Mouse (Mus musculus) lung, embryonic 15.5 days (tissue): ENCODE measurements around the gene A3galt2. TPM values are rescaled to one million over a fixed set of nuclear protein-coding genes. Genes with fewer than 3 reads are reported as not detected.

ENCODE experiments used
- ATAC-seq: fragments of 200-750 bp; cut with Nextera tagmentation; 2 replicates; pipeline ENCODE4 v1.8.0; 2017; ENCODE audit warnings: moderate number of reproducible peaks, borderline replicate concordance; ENCODE audit not compliant: low FRiP score, low TSS enrichment; ENCODE audit errors: extremely low read depth
- H3K27ac ChIP-seq: fragments of 300-500 bp; sonication (generic); 2 replicates; pipeline ENCODE4 v1.5.1; 2015; ENCODE audit warnings: moderate library complexity, mild to moderate bottlenecking, inconsistent platforms
- H3K27me3 ChIP-seq: fragments of 300-500 bp; sonication (generic); 2 replicates; pipeline ENCODE4 v1.6.1; 2015; ENCODE audit warnings: inconsistent platforms
- H3K36me3 ChIP-seq: fragments of 300-500 bp; sonication (generic); 2 replicates; pipeline ENCODE4 v1.6.1; 2015; ENCODE audit warnings: inconsistent platforms
- H3K4me1 ChIP-seq: fragments of 300-500 bp; sonication (generic); 2 replicates; pipeline ENCODE4 v1.6.1; 2015; ENCODE audit warnings: inconsistent platforms
- H3K4me2 ChIP-seq: fragments of 300-500 bp; sonication (generic); 2 replicates; pipeline ENCODE4 v1.6.1; 2015; ENCODE audit warnings: inconsistent platforms, mild to moderate bottlenecking, moderate library complexity
- H3K4me3 ChIP-seq: fragments of 300-500 bp; sonication (generic); 2 replicates; pipeline ENCODE4 v1.5.1; 2015; ENCODE audit warnings: mild to moderate bottlenecking, inconsistent platforms
- H3K9ac ChIP-seq: fragments of 300-500 bp; sonication (generic); 2 replicates; pipeline ENCODE4 v1.6.1; 2015; ENCODE audit warnings: inconsistent platforms
- H3K9me3 ChIP-seq: fragments of 300-500 bp; sonication (generic); 2 replicates; pipeline ENCODE4 v1.6.1; 2016; ENCODE audit warnings: inconsistent platforms
- WGBS: fragments of 180-500 bp; shearing (Covaris S2); methylation state at CpG from one replicate; pipeline ENCODE4 v1.1.7; 2015; 5-methylcytosine and 5-hydroxymethylcytosine counted together
- polyA plus RNA-seq: library from polyadenylated mRNA; unstranded; fragments of >200 nt; fragmentation: Nextera tagmentation; extraction: Ambion mirVana; gene quantifications from 2 replicates; pipeline ENCODE4 v1.2.1, GENCODE M21; 2015

The A3galt2 gene
- polyA plus RNA-seq, 1 experiment from 2014 or later: 0.20 TPM

DNA sequence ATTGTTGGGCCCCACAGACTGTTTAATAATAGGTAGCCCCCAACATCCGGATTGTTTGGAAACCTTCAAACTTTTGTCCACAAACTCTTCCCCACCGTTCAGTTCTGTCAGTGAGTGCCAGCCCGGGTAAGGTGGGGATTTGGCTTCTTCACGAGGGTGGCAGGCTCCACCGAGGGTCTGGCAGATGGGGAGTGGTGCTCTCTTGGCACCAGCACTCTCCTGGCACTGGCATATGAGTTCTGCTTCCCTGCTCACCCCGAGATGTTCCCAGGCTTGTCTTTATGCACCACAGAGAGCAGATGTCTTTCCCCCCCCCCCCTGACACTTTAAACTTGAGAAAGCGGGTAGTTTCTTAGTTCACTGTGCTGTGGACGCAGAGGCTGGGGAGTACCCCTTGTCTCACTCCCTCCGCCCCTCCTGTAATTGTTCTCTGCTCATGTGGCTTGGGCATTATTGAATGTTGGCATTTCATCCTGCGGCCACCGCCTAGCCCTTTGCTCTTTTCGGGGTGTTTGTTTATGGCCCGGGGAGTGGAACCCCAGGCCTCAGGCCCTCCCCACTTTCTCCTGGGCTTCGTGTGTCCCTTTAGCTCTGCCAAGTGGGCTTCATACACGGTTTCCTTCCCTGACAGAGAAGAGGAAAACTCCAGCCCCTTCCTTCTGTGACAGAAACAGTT lies 26.0 kb upstream of the A3galt2 start:
- H3K27ac ChIP-seq: peak overlapping the region; percentile 91

GRCm38 (mm10) chr4:128729709-128730037 lies 25.5 kb upstream of the A3galt2 start:
- peak overlapping the region; percentile 83 for H3K4me2 ChIP-seq
- 2% methylated on average over 5 of the region's 5 CpGs for WGBS
- peak overlapping the region; percentile 71 for H3K4me3 ChIP-seq
- H3K4me1 ChIP-seq: peaks cover 60% of the 10 kb centered on the region
- no peaks in the 10 kb centered on the region for H3K27me3 ChIP-seq
- no peaks in the 10 kb centered on the region for H3K9me3 ChIP-seq
- peak overlapping the region; percentile 91 for H3K27ac ChIP-seq
- ATAC-seq: no peak
- H3K36me3 ChIP-seq: peaks cover 8% of the 10 kb centered on the region; the same call in 1 of the 2 replicates
- peak overlapping the region; percentile 86 for H3K9ac ChIP-seq

More for the DNA sequence above, 26.0 kb upstream of the A3galt2 start:
- Histone ChIP-seq H3K9ac (peak overlapping the region; percentile 86), H3K4me1 (peaks cover 55% of the 10 kb centered on the region), H3K4me3 (peak overlapping the region; percentile 71), H3K4me2 (peak overlapping the region; percentile 83), H3K27me3 (no peaks in the 10 kb centered on the region), H3K36me3 (peaks cover 8% of the 10 kb centered on the region; the same call in 1 of the 2 replicates), H3K9me3 (no peaks in the 10 kb centered on the region)
- 4% methylated on average over 15 of the region's 15 CpGs for WGBS
- no peak for ATAC-seq

DNA sequence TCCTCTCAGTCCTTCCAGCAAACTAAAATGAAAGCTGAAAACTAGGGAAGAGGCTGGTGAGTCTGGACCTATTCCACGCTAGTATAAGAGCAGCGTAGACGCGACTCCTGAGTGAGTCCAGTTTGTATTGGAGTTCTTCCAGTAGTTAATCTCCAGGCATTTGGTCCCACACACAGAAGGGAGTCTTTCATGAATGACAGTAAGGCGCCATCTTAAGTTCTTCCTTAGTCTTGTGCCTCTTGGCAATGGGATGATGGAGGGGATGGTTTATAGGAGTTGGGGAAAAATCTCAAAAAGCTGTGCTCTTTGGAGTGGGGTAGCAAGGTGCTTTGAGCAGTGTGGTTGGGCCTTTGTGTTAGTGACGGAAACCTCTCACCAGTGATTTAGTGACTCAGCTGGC lies 24.9 kb upstream of the A3galt2 start:
- peak overlapping the region; percentile 71 for H3K4me3 ChIP-seq
- H3K9me3 ChIP-seq: no peaks in the 10 kb centered on the region
- 55% methylated on average over 6 of the region's 6 CpGs for WGBS
- H3K4me1 ChIP-seq: peaks cover 66% of the 10 kb centered on the region
- H3K9ac ChIP-seq: no peak overlapping the region; the same call in 1 of the 2 replicates
- peak overlapping the region; percentile 83 for H3K4me2 ChIP-seq
- ATAC-seq: no peak
- no peaks in the 10 kb centered on the region for H3K27me3 ChIP-seq
- H3K36me3 ChIP-seq: peaks cover 8% of the 10 kb centered on the region; the same call in 1 of the 2 replicates
- peak overlapping the region; percentile 91 for H3K27ac ChIP-seq

DNA sequence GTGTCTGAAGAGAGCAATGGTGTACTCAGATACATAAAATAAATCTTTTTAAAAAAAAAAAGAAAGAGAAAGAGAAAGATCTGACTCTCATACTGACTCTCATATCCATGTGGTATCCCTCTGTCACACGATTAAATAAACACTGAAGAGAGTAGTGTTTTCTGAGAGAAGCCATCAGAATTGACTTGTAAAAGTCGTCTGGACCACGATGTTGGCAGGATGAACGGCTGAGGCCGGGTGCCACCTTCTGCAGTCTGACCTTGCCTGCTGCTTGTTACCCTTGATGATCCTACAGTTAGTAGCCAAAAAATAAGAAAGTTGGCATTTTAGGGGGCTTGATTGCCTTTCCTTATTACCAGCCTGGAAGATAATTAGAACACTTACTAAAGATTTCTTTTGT lies 22.4 kb upstream of the A3galt2 start:
- Histone ChIP-seq H3K4me3 (no peak overlapping the region), H3K4me2 (0 out of 2 replicates have a peak overlapping the region, but pooled peaks have one; percentile 35), H3K27ac (peak overlapping the region; percentile 87), H3K9me3 (no peaks in the 10 kb centered on the region), H3K27me3 (no peaks in the 10 kb centered on the region), H3K9ac (no peak overlapping the region), H3K36me3 (peaks cover 8% of the 10 kb centered on the region; the same call in 1 of the 2 replicates), H3K4me1 (peaks cover 85% of the 10 kb centered on the region)
- WGBS: 17% methylated on average over 5 of the region's 5 CpGs
- ATAC-seq: no peak

DNA sequence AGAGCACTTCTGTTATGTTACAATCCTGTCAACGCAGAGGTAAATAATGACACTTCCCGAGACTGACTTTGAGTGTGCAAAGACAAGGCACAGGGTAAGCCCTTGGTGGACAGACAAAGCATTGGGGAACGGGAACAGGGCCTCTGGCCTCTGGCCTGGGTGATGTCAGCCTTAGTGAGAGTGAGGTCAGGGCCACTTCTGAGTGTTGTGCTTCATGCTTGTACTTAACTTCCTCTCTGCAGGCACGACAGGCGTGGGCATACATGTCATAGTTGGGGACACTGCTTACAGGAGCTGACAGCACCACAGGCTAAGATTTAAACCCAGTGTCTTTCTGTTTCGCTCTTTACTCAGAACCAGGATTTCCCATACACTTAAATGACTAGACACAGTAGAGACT lies 21.7 kb upstream of the A3galt2 start:
- Histone ChIP-seq H3K36me3 (peaks cover 8% of the 10 kb centered on the region; the same call in 1 of the 2 replicates), H3K4me2 (peak overlapping the region; percentile 35; the same call in 1 of the 2 replicates), H3K9ac (peak overlapping the region; percentile 14), H3K9me3 (no peaks in the 10 kb centered on the region), H3K4me1 (peaks cover 92% of the 10 kb centered on the region), H3K27me3 (no peaks in the 10 kb centered on the region), H3K27ac (peak overlapping the region; percentile 87), H3K4me3 (no peak overlapping the region)
- no peak for ATAC-seq
- 16% methylated on average over 6 of the region's 6 CpGs for WGBS

GRCm38 (mm10) chr4:128734217-128734616 lies 20.9 kb upstream of the A3galt2 start:
- ATAC-seq: peak; percentile 92
- no peaks in the 10 kb centered on the region for H3K27me3 ChIP-seq
- H3K4me1 ChIP-seq: peaks cover 89% of the 10 kb centered on the region
- H3K4me3 ChIP-seq: no peak overlapping the region; the same call in 1 of the 2 replicates
- no peaks in the 10 kb centered on the region for H3K9me3 ChIP-seq
- H3K9ac ChIP-seq: no peak overlapping the region
- peak overlapping the region; percentile 35 for H3K4me2 ChIP-seq
- 12% methylated on average over 5 of the region's 5 CpGs for WGBS
- peaks cover 8% of the 10 kb centered on the region; the same call in 1 of the 2 replicates for H3K36me3 ChIP-seq
- peak overlapping the region; percentile 87 for H3K27ac ChIP-seq

GRCm38 (mm10) chr4:128734721-128735671 lies 20.2 kb upstream of the A3galt2 start:
- Histone ChIP-seq H3K27me3 (no peaks in the 10 kb centered on the region), H3K4me1 (peaks cover 81% of the 10 kb centered on the region), H3K9me3 (no peaks in the 10 kb centered on the region), H3K4me3 (no peak overlapping the region), H3K27ac (peak overlapping the region; percentile 91), H3K36me3 (peaks cover 8% of the 10 kb centered on the region; the same call in 1 of the 2 replicates), H3K4me2 (peak overlapping the region; percentile 35), H3K9ac (no peak overlapping the region)
- 45% methylated on average over 18 of the region's 18 CpGs for WGBS
- ATAC-seq: no peak

GRCm38 (mm10) chr4:128737137-128737589 lies 18.0 kb upstream of the A3galt2 start:
- H3K4me1 ChIP-seq: peaks cover 69% of the 10 kb centered on the region
- H3K9ac ChIP-seq: peak overlapping the region; percentile 6; the same call in 1 of the 2 replicates
- no peak for ATAC-seq

GRCm38 (mm10) chr4:128737825-128738610 lies 17.1 kb upstream of the A3galt2 start:
- Histone ChIP-seq H3K36me3 (0 out of 2 replicates have a peak, but pooled peaks cover under 1% of the 10 kb centered on the region), H3K9ac (no peak overlapping the region), H3K4me2 (peak overlapping the region; percentile 17; the same call in 1 of the 2 replicates), H3K27me3 (no peaks in the 10 kb centered on the region), H3K9me3 (no peaks in the 10 kb centered on the region), H3K4me3 (no peak overlapping the region), H3K4me1 (peaks cover 62% of the 10 kb centered on the region), H3K27ac (peak overlapping the region; percentile 91)
- ATAC-seq: no peak
- WGBS: 59% methylated on average over 14 of the region's 14 CpGs

More at GRCm38 (mm10) chr4:128737137-128737589, 18.0 kb upstream of the A3galt2 start:
- H3K9me3 ChIP-seq: no peaks in the 10 kb centered on the region
- 35% methylated on average over 6 of the region's 6 CpGs for whole genome bisulfite sequencing
- H3K27me3 ChIP-seq: no peaks in the 10 kb centered on the region
- H3K36me3 ChIP-seq: no peaks in the 10 kb centered on the region
- 0 out of 2 replicates have a peak overlapping the region, but pooled peaks have one; percentile 6 for H3K4me2 ChIP-seq
- peak overlapping the region; percentile 91 for H3K27ac ChIP-seq
- no peak overlapping the region for H3K4me3 ChIP-seq

- Histone ChIP-seq H3K4me1 (peaks cover 33% of the 10 kb centered on the region), H3K27ac (no peak overlapping the region), H3K36me3 (peaks cover 29% of the 10 kb centered on the region), H3K4me3 (no peak overlapping the region), H3K9ac (no peak overlapping the region), H3K4me2 (no peak overlapping the region), H3K9me3 (no peaks in the 10 kb centered on the region), H3K27me3 (no peaks in the 10 kb centered on the region)
- 41% methylated on average over 1 of the region's 1 CpGs for WGBS
- ATAC-seq: no peak
Measured at GRCm38 (mm10) chr4:128740878-128741277, 14.3 kb upstream of the A3galt2 start.

- no peak overlapping the region for H3K9ac ChIP-seq
- ATAC-seq: no peak
Measured at GRCm38 (mm10) chr4:128741906-128742305, 13.3 kb upstream of the A3galt2 start.

More at GRCm38 (mm10) chr4:128741906-128742305, 13.3 kb upstream of the A3galt2 start:
- Histone ChIP-seq H3K36me3 (peaks cover 39% of the 10 kb centered on the region), H3K9me3 (no peaks in the 10 kb centered on the region), H3K4me1 (peaks cover 23% of the 10 kb centered on the region), H3K4me2 (no peak overlapping the region), H3K27me3 (no peaks in the 10 kb centered on the region), H3K27ac (no peak overlapping the region), H3K4me3 (no peak overlapping the region)
- 22% methylated on average over 5 of the region's 5 CpGs for WGBS
